9 mouse cellular contexts compared by ENCODE assay signal in genomic region chr3:51881981-51882380, GRCm38 (mm10).
DNase-seq lines count a peak whose midpoint lies in the region; ATAC-seq lines count a peak whose summit lies in the region.
"Had no signal": no experiment of that assay in that cellular context is flagged by ENCODE, and none has a peak within 500 bp of the region (broad histone marks: within the 10 kb centered on the region; RNA-seq: fewer than 3 reads in every experiment).

No protein-coding gene starts in this region.

- peaks cover 31% of the 10 kb centered on the region for H3K4me1 ChIP-seq in limb, embryonic 12.5 days (replicated peaks)
- H3K4me1 ChIP-seq in forebrain, embryonic 15.5 days: peaks cover 25% of the 10 kb centered on the region

- H3K27ac ChIP-seq in limb, embryonic 12.5 days: 0 out of 2 replicates have a peak overlapping the region, but pooled peaks have one; percentile 12
- H3K27ac ChIP-seq in forebrain, embryonic 15.5 days (replicated peaks): no peak overlapping the region

- peak; percentile 17 for DNase-seq in gastrocnemius, postnatal 14 days
- DNase-seq in gastrocnemius, postnatal 36 days: no peak
- DNase-seq in heart, adult 18-20 months: peak; percentile 47 to 72
- no peak for DNase-seq in frontal cortex, adult 2 months (ENCODE audit: extremely low spot score in 1 of 2, low spot score in 1 of 2)
- DNase-seq in left cerebral cortex, postnatal 25 days (ENCODE audit: low spot score in 2 of 2): no peak

- no peak overlapping the region for H3K4me3 ChIP-seq in limb, embryonic 12.5 days (replicated peaks)
- H3K4me3 ChIP-seq in forebrain, embryonic 15.5 days: no peak overlapping the region
- H3K4me3 ChIP-seq: erythroblast, embryonic 14.5 days had no signal

- intact Hi-C loops in gastrocnemius, postnatal 14 days (cut with DNase I; ENCODE audit: low total_unique reads): no loop called here
- intact Hi-C loops in gastrocnemius, postnatal 36 days (cut with DNase I): no loop called here
- intact Hi-C loops in left cerebral cortex, postnatal 25 days (cut with DNase I): no loop called here

- no peak overlapping the region for H3K9ac ChIP-seq in limb, embryonic 12.5 days (replicated peaks)
- H3K9ac ChIP-seq in forebrain, embryonic 15.5 days (replicated peaks): no peak overlapping the region

- no peaks in the 10 kb centered on the region for H3K9me3 ChIP-seq in limb, embryonic 12.5 days
- H3K9me3 ChIP-seq in forebrain, embryonic 15.5 days: no peaks in the 10 kb centered on the region

- H3K27me3 ChIP-seq in limb, embryonic 12.5 days: 0 out of 2 replicates have a peak, but pooled peaks cover 4% of the 10 kb centered on the region
- no peaks in the 10 kb centered on the region for H3K27me3 ChIP-seq in forebrain, embryonic 15.5 days

- ATAC-seq in limb, embryonic 12.5 days (ENCODE audit: insufficient number of reproducible peaks, insufficient read depth, low FRiP score, low TSS enrichment, low read depth): peak; percentile 63; the same call in 1 of the 2 replicates
- peak; percentile 26; the same call in 1 of the 2 replicates for ATAC-seq in neutrophil, adult 5-6 weeks (ENCODE audit: extremely low read depth, insufficient number of reproducible peaks, low FRiP score, poor library complexity, severe bottlenecking)
- no peak for ATAC-seq in forebrain, embryonic 15.5 days (replicated peaks)

- no peaks in the 10 kb centered on the region for H3K36me3 ChIP-seq in limb, embryonic 12.5 days
- H3K36me3 ChIP-seq in forebrain, embryonic 15.5 days: no peaks in the 10 kb centered on the region

- 40% methylated on average over 10 of the region's 10 CpGs for WGBS in limb, embryonic 12.5 days
- WGBS in forebrain, embryonic 15.5 days: 69% methylated on average over 10 of the region's 10 CpGs

- no peak overlapping the region for H3K4me2 ChIP-seq in limb, embryonic 12.5 days
- H3K4me2 ChIP-seq in forebrain, embryonic 15.5 days (replicated peaks): no peak overlapping the region

Comparison
In these comparisons a context has a peak if more than half of its experiments do, and no peak if none do; other contexts are left out.
1. DNase-seq: peak in gastrocnemius, postnatal 14 days (single experiment) and heart, adult 18-20 months (2 of 2); none in gastrocnemius, postnatal 36 days (0 of 2), frontal cortex, adult 2 months (0 of 2) and left cerebral cortex, postnatal 25 days (0 of 2).